Mouse (Mus musculus): ENCODE data around the gene Ddah1.

- TF ChIP-seq EP300 (IDR thresholded peaks at IDR 0.05; ENCODE audit: low read depth) (no peak), CTCF (IDR thresholded peaks at IDR 0.05; ENCODE audit: low read depth) (no peak)
Observed at GRCm38 (mm10) chr3:145802106-145802505, 43.6 kb downstream of the Ddah1 start.

Data from heart, postnatal 0 days (tissue).